Mouse (Mus musculus): ENCODE data around the gene Gtf3a. TPM values are rescaled to one million over a fixed set of nuclear protein-coding genes. Genes with fewer than 3 reads are reported as not detected.
A peak's percentile ranks its signal among the peaks of the same experiment; 100 is the strongest.
"Not testable (repeated sequence)": the region's sequence is repeated elsewhere in the genome, so short reads cannot be mapped to it uniquely, and the experiment has no call there.

Gtf3a gene
- total RNA-seq, 2 experiments from 2014 or later: 23.6 to 25.3 TPM

DNA sequence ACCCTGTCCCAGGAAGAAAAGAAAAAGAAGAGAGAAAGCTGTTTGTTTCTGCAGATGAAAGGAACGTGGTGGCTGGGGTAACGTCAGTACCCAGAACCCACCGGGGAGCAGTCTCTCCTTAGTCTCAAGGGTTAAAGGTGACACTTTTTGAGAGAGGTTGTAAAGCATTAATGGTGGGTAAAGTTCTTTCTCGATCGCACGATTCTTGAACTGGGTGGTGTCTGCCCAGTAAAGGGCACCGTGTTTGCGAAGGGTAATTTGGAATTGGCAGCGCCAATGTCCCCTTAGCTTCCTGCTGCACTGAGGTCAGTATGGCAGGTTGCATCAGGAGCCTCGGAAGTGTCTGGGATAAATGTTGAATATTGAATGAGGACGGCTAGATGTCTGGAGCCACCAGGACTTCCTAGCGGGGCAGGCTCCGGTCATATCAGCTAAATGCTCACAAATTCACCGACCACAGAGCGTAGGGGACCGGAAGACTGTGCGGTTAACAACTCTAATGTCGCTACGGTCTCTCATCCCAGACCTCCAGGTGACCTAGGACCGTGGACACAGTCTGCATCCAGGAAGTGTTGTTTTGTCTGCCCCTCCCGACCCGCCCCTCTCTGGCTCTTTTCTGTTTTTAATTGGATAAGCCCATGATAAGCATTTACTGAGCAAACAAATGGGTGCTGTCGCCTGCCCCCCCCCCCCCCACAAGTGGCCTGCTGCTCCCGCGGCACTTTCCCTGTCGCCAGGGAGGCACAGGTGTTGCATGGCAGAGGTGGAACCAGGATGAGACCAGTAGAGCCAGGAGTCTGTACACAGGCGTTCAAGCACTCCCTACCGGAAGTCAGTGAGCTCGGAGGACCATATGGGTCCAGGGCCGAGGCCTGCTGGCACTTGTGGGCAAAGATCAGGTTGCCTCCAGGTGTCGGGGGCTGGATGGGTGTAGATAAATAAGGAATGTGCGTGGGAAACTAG, 10.6 kb upstream of the Gtf3a start:
- no peak for DNase-seq

DNA sequence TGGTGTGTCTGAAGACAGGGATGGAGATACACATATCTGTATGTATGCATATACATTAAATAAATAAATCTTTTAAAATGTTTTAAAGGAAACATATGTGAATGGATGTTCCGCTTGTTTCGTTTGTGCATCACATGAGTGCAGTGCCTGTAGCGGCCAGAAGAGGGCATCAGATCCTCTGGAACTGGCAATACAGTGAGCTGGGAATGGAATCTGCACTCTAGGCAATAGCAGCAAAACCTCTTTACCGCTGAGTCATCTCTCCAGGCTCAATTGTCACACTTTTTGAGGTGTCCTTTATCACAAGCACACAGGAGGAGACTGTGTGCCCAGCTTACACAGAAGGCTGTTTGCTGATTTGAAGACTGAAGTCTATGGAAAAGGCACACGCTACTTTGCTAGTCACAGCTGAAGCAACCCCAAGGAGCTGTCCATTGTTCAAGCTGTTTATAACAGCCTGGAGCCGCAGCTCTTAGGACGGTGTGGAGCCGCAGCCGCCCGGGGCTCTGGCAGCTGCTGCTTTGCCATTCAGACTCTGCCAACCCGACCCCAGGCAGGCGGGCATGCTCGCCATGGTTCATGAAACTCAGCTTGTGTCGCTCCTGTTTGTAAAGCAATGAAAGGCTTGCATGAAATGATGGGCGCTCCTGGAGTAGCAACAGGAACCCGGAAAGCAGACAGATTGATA, 9.2 kb upstream of the Gtf3a start:
- DNase-seq: no peak

DNA sequence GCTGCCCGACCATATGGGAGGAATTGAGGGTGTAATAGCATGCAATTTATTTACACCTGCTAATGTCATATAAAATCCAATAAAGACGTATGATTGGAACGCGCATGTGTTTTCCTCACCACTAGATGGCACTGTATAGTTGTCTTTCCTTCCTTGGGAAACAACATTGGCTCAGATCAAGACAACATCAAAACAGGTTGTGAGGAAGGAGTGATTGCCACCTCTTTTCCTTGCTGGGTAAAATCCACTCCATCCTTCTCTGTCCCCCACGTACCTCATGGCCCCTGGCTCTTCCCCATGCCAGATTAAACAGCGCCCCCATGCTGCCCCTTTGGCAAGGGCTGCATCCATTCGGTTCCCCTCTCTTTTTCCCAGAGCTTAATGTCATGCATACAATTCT, 8.2 kb upstream of the Gtf3a start:
- DNase-seq: no peak

DNA sequence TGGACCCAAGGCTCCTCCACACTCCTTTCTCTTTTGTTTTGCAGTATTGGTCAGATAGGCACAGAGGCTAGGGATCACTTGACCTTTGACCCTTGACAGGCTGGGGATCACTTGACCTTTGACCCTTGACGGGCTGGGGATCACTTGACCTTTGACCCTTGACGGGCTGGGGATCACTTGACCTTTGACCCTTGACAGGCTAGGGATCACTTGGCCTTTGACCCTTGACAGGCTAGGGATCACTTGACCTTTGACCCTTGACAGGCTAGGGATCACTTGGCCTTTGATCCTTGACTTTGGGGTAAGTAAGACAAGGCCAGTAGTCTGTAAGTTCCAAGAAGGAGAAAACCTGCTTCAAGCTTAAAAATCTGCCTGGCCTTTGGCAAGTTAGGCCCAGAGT, 6.5 kb upstream of the Gtf3a start:
- DNase-seq: not testable (repeated sequence)

DNA sequence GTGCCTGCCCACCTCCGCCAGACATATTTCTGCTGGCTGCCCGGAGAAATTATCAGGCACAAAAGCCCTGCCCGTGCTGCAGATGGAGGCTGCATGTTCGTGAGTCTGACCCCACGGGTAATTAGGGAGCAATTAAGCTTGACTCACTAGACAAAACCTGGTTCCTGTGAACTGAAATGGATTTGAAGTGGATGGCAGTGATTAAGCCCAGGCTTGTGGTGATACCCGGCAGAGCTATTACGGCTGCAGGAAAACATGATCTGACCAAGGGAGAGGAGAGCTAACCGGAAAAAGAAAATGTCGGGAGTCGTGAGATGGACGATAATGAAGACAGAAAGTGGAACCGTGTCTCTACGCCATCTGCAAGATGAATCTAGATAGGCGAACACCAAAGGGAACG, 5.5 kb upstream of the Gtf3a start:
- no peak for DNase-seq

DNA sequence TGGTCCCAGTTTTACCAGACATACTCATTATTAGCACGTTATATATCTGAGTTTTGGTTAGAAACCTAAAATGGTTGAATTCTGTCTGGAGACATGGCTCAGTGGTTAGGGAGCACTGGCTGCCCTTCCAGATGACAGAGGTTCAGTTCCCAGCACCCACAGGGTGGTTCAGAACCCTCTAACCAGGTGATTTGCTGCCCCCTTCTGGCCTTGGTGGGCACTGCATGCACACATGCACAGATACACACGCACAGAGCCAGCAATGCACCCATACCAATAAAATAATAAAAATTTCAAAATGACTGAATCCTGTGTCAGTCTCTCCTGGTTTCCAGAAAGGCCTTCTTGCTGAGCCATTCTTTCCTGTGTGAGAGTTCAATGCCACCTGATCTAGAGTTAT, 3.9 kb upstream of the Gtf3a start:
- no peak for DNase-seq

DNA sequence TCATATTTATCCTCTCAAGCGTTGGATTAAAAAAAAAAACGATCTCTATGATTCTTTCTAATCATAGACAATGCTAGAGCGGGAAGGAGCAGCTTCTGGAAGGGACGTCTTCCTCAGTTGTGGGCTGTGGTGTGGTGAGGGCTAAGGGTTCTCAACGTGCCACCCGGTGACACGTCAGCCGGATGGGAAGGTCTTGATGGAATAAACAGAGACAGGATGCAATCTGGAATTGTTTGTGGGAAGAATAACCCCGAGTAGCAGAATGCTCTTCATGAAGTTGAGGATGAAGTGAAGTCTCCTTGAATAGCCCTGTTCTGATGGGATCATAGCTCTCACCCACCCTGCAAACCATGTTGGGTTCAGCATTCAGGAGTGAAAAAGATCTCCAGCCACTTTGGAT, 1.8 kb upstream of the Gtf3a start:
- no peak for DNase-seq

DNA sequence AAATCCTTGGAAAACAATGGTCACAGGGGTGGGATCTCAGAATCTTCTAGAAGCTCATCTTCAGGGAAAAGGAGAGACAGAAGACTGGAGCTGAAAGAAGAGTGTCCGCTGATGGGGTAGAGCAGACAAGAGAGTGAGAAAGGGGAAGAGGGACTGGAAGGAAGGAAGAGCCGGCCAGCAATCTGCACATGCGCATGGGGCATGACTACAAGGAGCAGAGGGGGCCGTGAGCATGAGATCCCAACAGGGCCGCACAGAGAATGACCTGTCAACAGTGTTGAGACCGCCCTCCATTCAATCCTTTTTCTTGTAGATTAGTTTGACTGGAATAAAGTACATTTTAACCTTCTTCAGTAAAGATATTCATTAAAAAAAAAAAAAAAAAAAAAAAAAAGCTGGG, 960 bp upstream of the Gtf3a start:
- no peak for DNase-seq

DNA sequence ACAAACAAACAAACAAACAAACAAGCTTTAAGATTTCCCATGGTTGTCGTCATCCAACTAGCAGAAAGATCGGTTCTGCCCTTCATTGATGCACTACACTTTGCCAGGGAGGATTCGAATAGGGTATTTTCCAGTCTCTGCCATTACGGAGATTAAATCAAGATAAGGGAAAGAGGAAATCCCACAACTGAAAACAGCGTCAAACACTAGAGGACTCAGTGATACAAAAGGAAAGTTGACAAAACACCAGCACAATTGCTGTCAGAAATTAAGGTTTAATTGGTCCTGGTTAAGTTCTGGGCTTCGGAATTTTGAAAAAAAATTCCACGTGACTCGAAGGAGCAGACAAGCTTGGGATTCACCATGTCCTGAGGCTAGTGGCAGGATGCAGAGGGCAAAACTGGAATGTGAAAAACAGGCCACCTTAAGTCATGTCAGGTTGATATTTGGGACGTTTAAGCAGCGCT, 383 bp upstream of the Gtf3a start:
- DNase-seq: no peak

DNA sequence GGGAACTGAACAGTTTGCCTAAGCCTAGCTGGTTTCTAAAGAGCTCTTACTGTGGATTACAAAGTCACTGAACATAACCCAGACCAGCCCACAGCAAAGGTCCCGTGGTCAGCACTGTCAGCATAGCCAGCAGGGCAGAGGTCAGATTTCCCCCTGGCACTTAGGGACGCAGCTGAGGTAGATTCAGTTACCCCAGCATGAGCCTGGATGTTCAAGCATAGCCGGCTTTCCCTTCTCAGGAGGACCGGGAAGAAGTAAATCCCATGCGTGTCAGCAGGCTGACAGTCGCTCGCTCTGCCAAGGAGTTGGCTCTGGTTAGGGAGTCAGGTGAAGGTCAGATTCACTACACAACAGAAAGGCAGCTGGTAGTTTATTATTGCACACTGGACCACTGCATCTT, 6.1 kb downstream of the Gtf3a start:
- peak; percentile 65 for DNase-seq

DNA sequence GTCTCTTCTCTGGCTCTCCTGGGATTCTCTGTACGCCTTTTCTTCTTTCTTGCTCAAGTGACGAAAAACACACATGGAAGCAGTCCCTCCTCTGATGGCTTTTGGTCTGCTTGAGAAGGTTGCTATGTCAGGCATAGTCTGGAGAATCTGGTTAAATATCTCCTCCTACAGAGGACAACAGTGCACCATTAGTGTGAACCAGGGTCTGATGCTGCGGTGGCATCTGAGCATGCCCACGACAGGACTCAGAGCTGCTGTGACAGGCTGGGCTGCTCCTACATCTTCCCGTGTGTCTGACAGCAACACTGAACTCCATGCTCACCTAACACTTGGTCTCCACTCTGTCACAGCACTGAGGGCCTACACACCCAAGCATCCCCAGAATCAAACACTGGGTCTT, 7.2 kb downstream of the Gtf3a start:
- no peak for DNase-seq

DNA sequence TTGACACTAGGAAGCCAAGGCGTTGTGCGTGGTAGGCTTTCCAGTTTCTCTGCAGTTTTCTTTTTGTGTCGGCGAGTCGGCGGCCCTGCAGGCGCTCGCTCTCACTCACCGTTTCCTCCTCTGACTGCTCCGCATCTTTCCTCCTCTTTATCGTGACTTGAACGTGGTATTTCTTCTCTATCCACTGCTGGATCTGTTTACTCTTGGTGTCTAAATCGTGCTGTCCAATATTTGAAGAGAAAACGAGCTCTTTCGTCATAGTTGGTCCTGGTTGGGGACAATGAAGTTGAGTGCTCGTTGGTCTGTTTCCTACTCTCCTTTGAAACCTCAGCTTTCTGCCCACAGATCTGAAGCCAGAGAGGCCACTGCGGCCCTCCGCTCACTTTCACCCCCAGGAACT, 8.2 kb downstream of the Gtf3a start:
- no peak for DNase-seq

DNA sequence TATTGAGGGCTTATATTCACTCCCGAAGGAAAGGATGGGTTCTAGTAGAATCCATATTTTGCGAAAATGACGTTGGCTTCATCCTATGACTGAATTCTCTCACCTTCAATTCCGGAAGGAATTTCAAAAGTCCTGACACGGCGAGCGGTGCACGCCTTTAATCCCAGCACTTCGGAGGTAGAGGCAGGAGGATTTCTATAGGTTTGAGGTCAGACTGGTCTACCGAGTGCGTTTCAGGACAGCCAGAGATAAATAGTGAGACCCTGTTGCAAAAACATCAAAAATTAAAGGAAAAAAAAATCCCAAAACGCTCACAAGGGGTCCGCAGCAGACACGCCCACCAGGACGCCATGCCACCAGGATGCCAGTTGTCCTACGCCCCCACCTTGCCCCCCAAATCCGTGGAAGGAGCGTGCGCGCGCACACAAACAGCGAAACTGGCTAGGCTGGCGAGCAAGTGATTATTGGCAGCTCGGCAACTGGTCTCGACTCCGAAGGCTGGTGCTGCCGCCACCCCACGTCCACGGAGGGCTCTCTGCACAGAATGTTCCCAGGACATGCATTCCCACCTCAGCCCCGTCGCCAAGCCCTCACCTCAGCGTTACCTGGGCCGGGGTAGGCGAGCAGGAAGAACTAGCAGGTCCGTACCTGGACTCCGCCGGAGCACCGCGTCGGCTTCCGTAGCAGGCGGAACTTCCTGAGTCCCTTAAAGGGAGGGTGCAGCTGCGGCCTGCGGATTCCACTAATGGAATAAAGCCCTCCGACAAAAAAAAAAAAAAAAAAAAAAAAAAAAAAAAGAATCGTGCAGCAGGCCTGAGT, 14.9 kb downstream of the Gtf3a start, which contains the start of gene Mtif3:
Gene Mtif3 (minus strand): TSS at position 683 of the 819 bp plus-strand sequence.
- DNase-seq: peak; percentile 79

DNA sequence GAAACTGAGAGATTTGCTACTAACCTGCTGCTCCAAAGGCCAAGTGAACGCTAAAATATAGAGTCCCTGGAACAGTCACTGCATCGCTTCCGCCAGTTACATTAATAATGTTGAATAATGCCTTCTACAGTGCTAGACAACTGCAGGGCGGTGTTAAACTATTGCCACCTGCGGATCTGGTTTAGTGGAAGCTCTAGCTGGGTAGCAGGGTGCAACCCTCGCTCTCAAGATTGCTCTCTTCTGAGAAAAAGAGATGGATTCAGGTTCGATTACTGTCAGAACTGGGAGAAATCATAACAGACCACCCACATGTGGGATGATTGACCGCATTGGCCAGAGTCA, 15.5 kb downstream of the Gtf3a start:
- no peak for DNase-seq

DNA sequence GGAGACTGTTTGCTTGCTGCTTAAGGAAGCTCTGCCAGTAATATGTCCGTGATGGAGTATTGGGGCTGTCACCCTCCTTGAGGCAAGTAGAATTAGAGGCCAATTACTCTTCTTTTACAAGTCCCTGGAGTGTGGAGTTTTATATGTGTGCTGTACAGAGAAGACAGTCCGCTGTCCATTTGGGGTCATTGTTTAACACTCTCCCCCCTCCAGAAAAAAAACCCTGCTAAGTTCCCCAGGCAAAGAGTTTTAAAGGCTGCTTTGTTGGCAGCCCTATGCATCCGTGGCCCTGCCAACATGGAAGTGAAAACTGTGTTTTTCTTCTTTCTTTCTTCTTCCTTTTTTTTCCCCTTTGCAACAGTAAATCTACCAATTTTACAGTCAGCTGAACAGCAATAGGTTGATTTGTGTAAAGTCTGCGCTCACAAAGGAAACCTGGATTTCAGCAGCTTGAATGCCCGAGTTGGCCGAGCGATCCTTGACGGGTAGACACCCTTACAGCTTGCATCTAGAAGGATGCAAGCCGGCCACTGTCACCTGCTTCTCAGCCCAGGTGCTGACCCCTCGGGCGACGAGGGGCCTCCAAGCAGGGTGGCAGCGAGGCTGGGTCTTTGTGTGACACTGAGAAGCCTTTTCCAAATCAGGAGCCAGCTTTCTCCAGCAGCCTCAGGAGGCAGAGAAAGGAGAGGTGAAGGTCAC, 20.4 kb downstream of the Gtf3a start:
- DNase-seq: no peak

DNA sequence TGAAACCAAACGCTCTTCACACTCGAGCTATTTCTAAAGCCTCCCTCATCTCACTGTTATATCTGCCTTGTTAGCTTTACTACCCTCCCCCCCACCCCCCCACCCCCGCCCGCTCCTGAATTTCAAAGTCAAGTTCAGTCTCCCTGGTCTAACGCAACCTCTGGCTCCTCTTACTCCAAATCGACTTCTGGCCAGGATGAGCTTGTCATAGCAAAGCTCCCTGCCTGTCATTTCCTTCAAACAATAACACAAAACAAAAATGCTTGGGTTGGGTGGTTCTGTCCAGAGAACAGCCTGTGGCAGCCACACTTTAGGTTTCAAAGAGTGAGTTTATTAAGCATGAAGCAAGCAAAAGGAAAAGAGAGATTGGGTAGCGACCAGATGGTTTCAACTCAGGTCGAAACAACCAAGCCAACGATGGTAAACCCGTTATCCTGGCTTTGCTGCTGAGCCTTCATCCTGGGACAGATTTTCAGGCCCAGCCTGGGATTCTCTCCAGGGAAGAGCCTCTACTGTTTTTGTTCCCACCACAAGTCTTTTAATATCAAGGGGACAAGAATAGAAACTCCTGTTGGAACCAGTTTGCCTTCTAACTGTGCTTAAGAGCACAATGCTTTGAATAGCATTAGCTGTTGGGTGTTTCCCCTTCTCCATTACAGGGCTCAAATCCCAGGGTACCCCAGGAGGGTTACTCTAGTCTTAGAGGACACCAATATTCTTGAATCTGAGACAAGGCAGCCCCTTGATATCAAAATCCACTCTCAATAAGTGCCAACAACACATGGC, 23.5 kb downstream of the Gtf3a start:
- no peak for DNase-seq

DNA sequence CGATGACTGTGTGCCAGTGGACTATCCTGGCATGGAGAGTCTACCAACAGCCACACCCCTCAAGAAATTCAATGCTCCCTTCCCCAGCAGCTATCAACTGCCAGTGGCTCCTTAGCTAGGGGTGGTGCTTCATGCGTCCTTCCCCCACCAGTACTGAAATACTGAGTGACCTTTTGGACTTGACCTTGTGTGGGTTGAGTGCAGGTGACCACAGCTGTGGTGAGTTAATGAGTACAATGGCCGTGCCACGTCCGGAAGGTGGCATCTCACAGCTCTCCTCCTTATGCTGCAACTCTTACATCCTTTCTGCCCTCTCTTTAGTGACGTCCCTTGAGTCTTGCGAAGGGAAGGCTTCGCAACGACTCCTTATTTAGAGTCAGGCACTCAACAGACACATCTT, 24.9 kb downstream of the Gtf3a start:
- no peak for DNase-seq

DNA sequence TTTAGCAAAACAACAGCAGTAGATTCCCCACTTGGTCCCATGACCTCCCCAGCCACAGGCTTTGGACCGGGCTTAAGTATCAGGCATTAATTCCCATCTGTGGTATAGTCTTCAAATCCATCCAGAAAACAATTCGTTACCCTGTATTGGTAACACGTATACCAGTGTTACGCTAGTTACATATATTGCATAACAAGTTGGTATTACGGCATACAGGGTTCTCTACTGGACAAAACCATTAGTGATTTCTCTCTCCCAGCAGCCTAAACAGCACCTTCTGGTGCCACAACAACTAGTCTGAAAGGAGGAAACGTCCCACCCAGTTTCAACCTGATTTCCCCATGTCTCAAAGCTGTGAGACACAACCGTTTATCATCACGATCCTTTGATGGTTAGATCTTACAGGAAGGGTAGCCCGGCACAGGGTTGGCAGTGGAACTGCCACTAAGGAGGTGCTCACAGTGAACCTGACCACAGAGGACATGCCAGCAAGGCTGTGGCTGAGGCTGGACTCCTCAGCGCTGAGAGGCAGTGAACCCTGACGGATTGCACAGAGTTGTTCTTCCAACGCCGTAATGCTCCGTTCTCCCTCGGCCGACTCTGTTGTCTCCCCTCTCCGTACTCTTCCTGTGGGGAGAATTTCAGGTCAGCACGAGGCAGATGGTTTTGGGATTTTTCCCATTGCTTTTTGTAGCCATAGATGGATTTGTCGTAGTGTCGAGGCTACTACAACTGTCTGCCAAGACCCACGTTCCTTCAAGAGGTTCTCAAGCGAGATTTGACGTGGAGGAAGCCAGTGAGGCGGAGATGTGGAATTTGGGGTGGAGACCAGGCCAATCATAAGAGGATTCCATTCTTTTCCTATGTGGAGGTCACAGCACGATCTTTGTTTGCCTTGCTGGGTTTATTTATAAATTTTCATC, 25.7 kb downstream of the Gtf3a start:
- DNase-seq: no peak

DNA sequence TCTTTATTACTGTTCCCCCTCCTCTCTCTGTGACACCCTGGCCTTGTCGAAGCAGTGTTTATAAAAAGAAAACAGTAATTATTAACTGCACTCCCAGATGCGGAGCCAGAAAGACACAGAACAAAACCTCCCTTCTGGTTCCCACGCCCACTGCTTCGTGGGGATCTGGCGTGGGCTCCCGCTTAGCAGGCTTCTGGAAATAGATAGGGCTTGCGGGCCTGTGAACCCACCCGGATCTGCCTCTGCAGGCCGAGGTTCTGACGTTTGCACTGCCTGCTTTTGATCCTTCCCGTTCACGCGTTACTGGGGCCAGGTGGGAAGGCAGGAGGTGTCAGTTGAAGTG, 26.3 kb downstream of the Gtf3a start:
- DNase-seq: no peak

DNA sequence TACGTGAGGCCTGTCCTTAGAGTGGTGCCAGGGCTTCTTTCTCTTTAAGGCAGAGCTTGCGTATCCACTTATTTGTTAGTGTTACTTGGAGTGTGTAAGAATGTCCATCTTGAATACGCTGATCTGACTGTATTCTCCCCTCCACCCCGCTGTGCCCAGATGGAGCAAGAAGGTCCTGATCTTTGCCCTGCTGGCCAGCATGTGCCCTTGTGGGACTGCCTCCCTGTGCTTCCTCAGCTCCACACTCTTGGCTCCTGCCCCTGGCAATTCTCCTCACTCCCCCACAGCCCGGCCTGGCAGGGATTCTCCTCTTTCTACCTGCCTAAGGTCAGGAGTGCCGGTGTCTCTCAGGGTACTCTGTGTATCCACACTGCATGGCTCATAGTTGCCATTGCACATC, 32.9 kb downstream of the Gtf3a start:
- DNase-seq: no peak

All from gastrocnemius, postnatal 25 days (tissue).